Mouse (Mus musculus) neural tube, embryonic 13.5 days (tissue): ENCODE data around the gene Comtd1. TPM values are rescaled to one million over a fixed set of nuclear protein-coding genes. Genes with fewer than 3 reads are reported as not detected.

Experiments
- ATAC-seq: fragments of 200-750 bp; cut with Nextera tagmentation; 2 replicates; pipeline ENCODE4 v1.8.0; 2017; ENCODE audit warnings: low read depth, mild to moderate bottlenecking, moderate TSS enrichment, moderate library complexity
- H3K27ac ChIP-seq: fragments of 300-500 bp; sonication (generic); replicated peaks from 2 replicates; pipeline ENCODE4 v1.5.1; 2015; ENCODE audit warnings: moderate library complexity, mild to moderate bottlenecking, inconsistent platforms
- H3K27me3 ChIP-seq: fragments of 300-500 bp; sonication (generic); 2 replicates; pipeline ENCODE4 v1.6.1; 2015; ENCODE audit warnings: mild to moderate bottlenecking, inconsistent platforms
- H3K36me3 ChIP-seq: fragments of 300-500 bp; sonication (generic); 2 replicates; pipeline ENCODE4 v1.6.1; 2015; ENCODE audit warnings: mild to moderate bottlenecking, inconsistent platforms
- H3K4me1 ChIP-seq: fragments of 300-500 bp; sonication (generic); replicated peaks from 2 replicates; pipeline ENCODE4 v1.6.1; 2015; ENCODE audit warnings: inconsistent platforms
- H3K4me2 ChIP-seq: fragments of 300-500 bp; sonication (generic); 2 replicates; pipeline ENCODE4 v1.6.1; 2015; ENCODE audit warnings: inconsistent platforms, mild to moderate bottlenecking, moderate library complexity
- H3K4me3 ChIP-seq: fragments of 300-500 bp; sonication (generic); 2 replicates; pipeline ENCODE4 v1.5.1; 2015; ENCODE audit warnings: mild to moderate bottlenecking, inconsistent platforms
- H3K9ac ChIP-seq: fragments of 300-500 bp; sonication (generic); 2 replicates; pipeline ENCODE4 v1.6.1; 2015; ENCODE audit warnings: moderate library complexity, mild to moderate bottlenecking, inconsistent platforms
- H3K9me3 ChIP-seq: fragments of 300-500 bp; sonication (generic); 2 replicates; pipeline ENCODE4 v1.6.1; 2016; ENCODE audit warnings: inconsistent platforms
- WGBS: fragments of 180-500 bp; shearing (Covaris S2); methylation state at CpG from one replicate; pipeline ENCODE4 v1.1.7; 2015; 5-methylcytosine and 5-hydroxymethylcytosine counted together
- polyA plus RNA-seq: library from polyadenylated mRNA; unstranded; fragments of >200 nt; fragmentation: Nextera tagmentation; extraction: Ambion mirVana; gene quantifications from 2 replicates; pipeline ENCODE4 v1.2.1, GENCODE M21; 2015

Comtd1 gene
- polyA plus RNA-seq, 1 experiment from 2014 or later, result 29.4 TPM

- Histone ChIP-seq H3K27me3 (no peaks in the 10 kb centered on the region), H3K9ac (peak overlapping the region; percentile 93), H3K36me3 (peaks cover 15% of the 10 kb centered on the region; the same call in 1 of the 2 replicates), H3K4me1 (peaks cover 32% of the 10 kb centered on the region), H3K4me2 (peak overlapping the region; percentile 86), H3K9me3 (no peaks in the 10 kb centered on the region), H3K4me3 (peak overlapping the region; percentile 100), H3K27ac (peak overlapping the region; percentile 95)
- ATAC-seq, result peak; percentile 96
- WGBS, result under 1% methylated on average over 56 of the region's 73 CpGs
These were observed 17.7 kb downstream of the Comtd1 start for GRCm38 (mm10) chr14:21830876-21831767.

- H3K9me3 ChIP-seq, result no peaks in the 10 kb centered on the region
- no peak overlapping the region for H3K27ac ChIP-seq
- H3K27me3 ChIP-seq, result no peaks in the 10 kb centered on the region
- H3K4me2 ChIP-seq, result no peak overlapping the region
- no peak overlapping the region for H3K4me3 ChIP-seq
- H3K9ac ChIP-seq, result no peak overlapping the region
- H3K36me3 ChIP-seq, result no peaks in the 10 kb centered on the region
- WGBS, result 78% methylated on average over 9 of the region's 9 CpGs
- ATAC-seq, result no peak
- peaks cover 17% of the 10 kb centered on the region for H3K4me1 ChIP-seq
These were observed 22.8 kb downstream of the Comtd1 start for GRCm38 (mm10) chr14:21825786-21826491.

- no peaks in the 10 kb centered on the region for H3K27me3 ChIP-seq
- H3K4me1 ChIP-seq, result peaks cover 10% of the 10 kb centered on the region
- no peak within 1 kb of the TSS for H3K4me2 ChIP-seq
- WGBS, result 90% methylated on average over 2 of the region's 2 CpGs
- no peak within 1 kb of the TSS for H3K9ac ChIP-seq
- no peaks in the 10 kb centered on the region for H3K9me3 ChIP-seq
- no peaks in the 10 kb centered on the region for H3K36me3 ChIP-seq
- no peak within 1 kb of the TSS for H3K4me3 ChIP-seq
- H3K27ac ChIP-seq, result no peak within 1 kb of the TSS
- no peak for ATAC-seq
These were observed 23.8 kb downstream of the Comtd1 start, which contains the start of gene Vdac2 for GRCm38 (mm10) chr14:21824938-21825337. TSS of gene Vdac2 (plus strand) at chr14:21825238.

GRCm38 (mm10) chr14:21823897-21824296, 24.9 kb downstream of the Comtd1 start:
- no peak overlapping the region for H3K9ac ChIP-seq
- peaks cover 10% of the 10 kb centered on the region for H3K4me1 ChIP-seq
- no peak for ATAC-seq
- H3K36me3 ChIP-seq, result no peaks in the 10 kb centered on the region
- H3K27ac ChIP-seq, result no peak overlapping the region
- WGBS, result 80% methylated on average over 7 of the region's 7 CpGs
- H3K4me2 ChIP-seq, result no peak overlapping the region
- no peaks in the 10 kb centered on the region for H3K9me3 ChIP-seq
- H3K4me3 ChIP-seq, result no peak overlapping the region
- H3K27me3 ChIP-seq, result no peaks in the 10 kb centered on the region

- H3K9me3 ChIP-seq, result no peaks in the 10 kb centered on the region
- H3K4me2 ChIP-seq, result no peak overlapping the region
- H3K27ac ChIP-seq, result peak overlapping the region; percentile 42
- H3K4me1 ChIP-seq, result peaks cover 10% of the 10 kb centered on the region
- 65% methylated on average over 7 of the region's 7 CpGs for WGBS
- no peak overlapping the region for H3K4me3 ChIP-seq
- H3K9ac ChIP-seq, result no peak overlapping the region
- no peaks in the 10 kb centered on the region for H3K36me3 ChIP-seq
- ATAC-seq, result no peak; the same call in 1 of the 2 replicates
- H3K27me3 ChIP-seq, result no peaks in the 10 kb centered on the region
These were observed 25.9 kb downstream of the Comtd1 start for GRCm38 (mm10) chr14:21822795-21823374.

GRCm38 (mm10) chr14:21822307-21822706, 26.5 kb downstream of the Comtd1 start:
- no peaks in the 10 kb centered on the region for H3K36me3 ChIP-seq
- H3K27me3 ChIP-seq, result no peaks in the 10 kb centered on the region
- peaks cover 10% of the 10 kb centered on the region for H3K4me1 ChIP-seq
- no peaks in the 10 kb centered on the region for H3K9me3 ChIP-seq
- WGBS, result 70% methylated on average over 7 of the region's 7 CpGs
- no peak for ATAC-seq
- no peak overlapping the region for H3K4me3 ChIP-seq
- H3K9ac ChIP-seq, result no peak overlapping the region
- H3K4me2 ChIP-seq, result no peak overlapping the region
- 0 out of 2 replicates have a peak overlapping the region, but pooled peaks have one; percentile 13 for H3K27ac ChIP-seq

- no peak overlapping the region for H3K27ac ChIP-seq
- H3K9me3 ChIP-seq, result no peaks in the 10 kb centered on the region
- H3K36me3 ChIP-seq, result no peaks in the 10 kb centered on the region
- no peaks in the 10 kb centered on the region for H3K27me3 ChIP-seq
- H3K4me2 ChIP-seq, result no peak overlapping the region
- no peak overlapping the region for H3K9ac ChIP-seq
- H3K4me1 ChIP-seq, result peaks cover 10% of the 10 kb centered on the region
- no peak overlapping the region for H3K4me3 ChIP-seq
- 93% methylated on average over 4 of the region's 4 CpGs for WGBS
- no peak for ATAC-seq
These were observed 27.8 kb downstream of the Comtd1 start for GRCm38 (mm10) chr14:21820880-21821505.

- Histone ChIP-seq H3K36me3 (no peaks in the 10 kb centered on the region), H3K9ac (no peak overlapping the region), H3K27me3 (no peaks in the 10 kb centered on the region), H3K9me3 (no peaks in the 10 kb centered on the region), H3K4me3 (no peak overlapping the region), H3K27ac (no peak overlapping the region), H3K4me2 (no peak overlapping the region), H3K4me1 (peaks cover under 1% of the 10 kb centered on the region; the same call in 1 of the 2 replicates)
- ATAC-seq, result no peak
- 50% methylated on average over 4 of the region's 4 CpGs for WGBS
These were observed 31.3 kb downstream of the Comtd1 start for GRCm38 (mm10) chr14:21817453-21817852.

GRCm38 (mm10) chr14:21816255-21816654, 32.5 kb downstream of the Comtd1 start:
- Histone ChIP-seq H3K4me1 (no peaks in the 10 kb centered on the region), H3K9me3 (no peaks in the 10 kb centered on the region), H3K27me3 (no peaks in the 10 kb centered on the region), H3K9ac (no peak overlapping the region), H3K27ac (no peak overlapping the region), H3K36me3 (no peaks in the 10 kb centered on the region), H3K4me3 (no peak overlapping the region), H3K4me2 (no peak overlapping the region)
- WGBS, result 70% methylated on average over 3 of the region's 3 CpGs
- ATAC-seq, result no peak

GRCm38 (mm10) chr14:21814606-21815005, 34.2 kb downstream of the Comtd1 start:
- ATAC-seq, result no peak
- Histone ChIP-seq H3K27me3 (no peaks in the 10 kb centered on the region), H3K9ac (no peak overlapping the region), H3K27ac (no peak overlapping the region), H3K9me3 (no peaks in the 10 kb centered on the region), H3K36me3 (no peaks in the 10 kb centered on the region), H3K4me1 (no peaks in the 10 kb centered on the region), H3K4me2 (no peak overlapping the region), H3K4me3 (no peak overlapping the region)
- 94% methylated on average over 4 of the region's 4 CpGs for WGBS

- H3K27ac ChIP-seq, result no peak overlapping the region
- whole genome bisulfite sequencing, result 86% methylated on average over 3 of the region's 3 CpGs
- ATAC-seq, result no peak
These were observed 34.9 kb downstream of the Comtd1 start for GRCm38 (mm10) chr14:21813847-21814246.

More at GRCm38 (mm10) chr14:21813847-21814246, 34.9 kb downstream of the Comtd1 start:
- H3K27me3 ChIP-seq, result no peaks in the 10 kb centered on the region
- no peaks in the 10 kb centered on the region for H3K4me1 ChIP-seq
- no peak overlapping the region for H3K4me3 ChIP-seq
- no peak overlapping the region for H3K9ac ChIP-seq
- no peaks in the 10 kb centered on the region for H3K9me3 ChIP-seq
- H3K36me3 ChIP-seq, result no peaks in the 10 kb centered on the region
- no peak overlapping the region for H3K4me2 ChIP-seq
